Mouse (Mus musculus) megakaryocyte progenitor cell, adult 5-6 weeks (primary cell): Measurements from ENCODE around the gene Nt5c1a. TPM values are rescaled to one million over a fixed set of nuclear protein-coding genes. Genes with fewer than 3 reads are reported as not detected.

Source experiments
- ATAC-seq: replicated peaks from 2 replicates; pipeline ENCODE4 v1.8.0; 2016; ENCODE audit warnings: mild to moderate bottlenecking, moderate TSS enrichment, inconsistent platforms; ENCODE audit not compliant: poor library complexity
- total RNA-seq, 2 experiments: library from RNA; stranded (forward) in 1 of 2; stranded (reverse) in 1 of 2; fragments of 157-497, 149-512 nt in 1 of 2; fragments of 200-1000 nt in 1 of 2; gene quantifications; 2 replicates each; pipeline versions ENCODE4 v1.2.3 to v1.2.4; 2015 to 2017

The Nt5c1a gene
- total RNA-seq, 2 experiments from 2014 or later, result not detected

GRCm38 (mm10) chr4:123246221-123246620 is 44.9 kb downstream of the Nt5c1a start:
- no peak for ATAC-seq

DNA sequence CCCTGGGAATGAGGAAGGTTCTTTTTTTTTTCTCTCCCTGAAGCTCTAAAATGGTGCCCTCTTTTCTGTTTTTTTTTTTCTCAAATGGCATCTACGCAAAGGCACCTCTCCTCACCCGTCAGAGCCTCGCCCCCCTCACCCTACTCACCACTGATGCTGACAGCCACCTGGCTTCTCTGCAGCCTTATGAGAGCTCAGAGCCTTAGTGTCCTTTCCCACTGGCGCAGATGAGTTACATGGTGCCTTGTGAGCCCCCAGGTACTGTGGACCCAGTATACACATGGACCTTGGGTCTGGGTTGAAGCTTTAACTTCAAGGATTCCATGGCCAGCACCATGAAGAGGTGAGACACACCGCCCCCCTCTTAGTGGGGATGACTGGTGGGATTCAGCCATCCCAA is 45.3 kb downstream of the Nt5c1a start:
- ATAC-seq, result no peak

DNA sequence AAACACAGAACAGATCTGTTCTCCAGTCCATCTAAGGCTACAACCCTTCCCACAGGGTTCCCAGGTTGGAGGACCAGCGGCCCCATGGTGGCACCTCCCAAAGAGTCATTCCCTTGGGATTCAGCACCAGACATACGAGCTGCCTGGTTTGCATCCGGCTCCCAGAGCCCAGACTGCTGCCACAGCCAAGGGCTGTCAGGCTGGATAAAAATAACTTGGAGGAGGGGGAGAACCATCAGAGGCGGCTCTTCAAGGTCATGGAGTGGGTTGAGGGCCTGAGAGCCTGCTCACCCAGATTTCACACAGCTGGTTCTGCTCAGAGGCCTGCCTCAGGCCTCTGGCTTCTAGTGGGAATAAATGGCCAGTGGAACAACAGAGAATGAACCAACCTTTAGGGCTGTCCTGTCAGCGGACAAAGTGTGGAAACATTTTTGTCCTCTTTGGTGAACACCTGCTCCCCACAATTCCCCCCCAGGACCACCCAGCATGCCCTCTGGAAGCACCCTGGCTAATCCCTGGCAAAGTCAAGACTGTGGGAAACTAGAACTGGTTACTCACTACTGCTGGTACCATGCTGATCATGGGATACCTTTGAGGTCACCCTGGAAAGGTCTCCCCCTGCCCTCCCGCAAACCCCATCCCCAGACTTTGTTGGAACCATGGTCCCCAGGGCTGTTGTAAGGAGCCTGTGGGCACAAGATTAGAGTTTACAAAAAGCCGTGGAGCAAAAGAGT is 46.0 kb downstream of the Nt5c1a start:
- no peak for ATAC-seq

DNA sequence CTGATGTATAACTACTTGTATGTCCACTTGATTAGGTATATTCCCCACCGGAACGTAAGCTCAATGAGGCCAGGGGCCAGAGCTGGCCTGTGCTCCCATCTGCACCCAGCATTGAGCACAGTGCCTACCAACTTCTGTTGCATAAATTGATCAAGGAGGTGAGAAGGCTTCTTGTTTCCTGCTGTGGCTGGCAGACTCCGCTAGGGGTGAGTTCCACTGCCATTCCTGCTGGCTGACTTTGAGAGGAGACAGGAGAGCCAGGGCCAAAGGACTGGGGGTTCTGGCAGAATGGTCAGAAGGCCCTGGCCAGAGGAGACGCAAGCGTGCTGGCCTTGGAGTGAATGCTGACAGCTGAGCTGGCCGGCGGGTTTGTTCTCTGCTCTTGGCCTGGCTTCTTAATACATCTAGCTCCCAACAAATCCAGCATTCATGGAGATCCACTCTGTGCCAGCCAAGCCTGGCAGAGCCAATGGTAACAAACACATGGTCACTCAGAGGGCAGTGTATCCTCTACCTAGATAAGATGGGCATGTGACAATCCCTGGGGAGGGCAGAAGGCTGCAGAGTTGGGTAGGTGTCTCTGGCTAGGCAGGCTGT is 47.8 kb downstream of the Nt5c1a start:
- no peak for ATAC-seq

DNA sequence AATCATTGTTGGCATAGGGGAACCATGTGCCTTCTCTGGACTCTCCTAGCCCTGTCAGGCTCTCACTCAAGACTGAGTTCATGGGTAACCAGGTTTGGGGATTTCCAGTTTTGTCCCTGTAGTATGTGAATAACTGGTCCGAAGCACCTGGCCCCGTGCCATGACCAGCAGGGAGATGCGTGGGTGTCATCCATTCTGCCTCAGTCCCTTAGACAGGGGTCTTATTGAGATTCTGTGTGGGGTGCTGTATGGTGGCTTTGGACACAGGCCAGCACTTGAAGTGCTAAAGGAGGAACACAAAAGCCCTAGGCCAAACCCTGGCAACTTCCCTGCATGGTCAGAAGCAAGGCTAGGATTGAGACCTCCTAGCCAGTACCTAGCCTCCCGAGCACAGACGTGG is 50.9 kb downstream of the Nt5c1a start:
- no peak for ATAC-seq

DNA sequence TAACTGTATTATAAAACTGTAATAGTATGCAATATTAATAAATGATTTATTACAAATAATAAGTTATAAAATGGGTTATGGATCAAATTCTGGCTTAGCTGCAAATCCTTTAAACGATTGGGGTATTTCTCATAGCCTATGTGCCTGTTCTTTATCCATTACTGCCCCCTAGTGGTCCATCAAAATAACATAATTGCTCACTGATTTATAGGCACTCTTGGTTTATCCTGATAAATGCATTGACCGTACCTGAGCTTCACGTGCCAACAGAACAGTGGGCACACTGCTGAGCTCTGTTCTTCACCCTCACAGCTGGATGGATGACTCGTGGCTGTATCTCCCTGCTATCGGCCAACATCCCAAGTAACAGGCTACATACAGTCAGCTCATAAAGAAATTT is 53.3 kb downstream of the Nt5c1a start:
- ATAC-seq, result peak; percentile 81

- ATAC-seq, result peak; percentile 39
These were observed 58.9 kb downstream of the Nt5c1a start for GRCm38 (mm10) chr4:123260071-123260746.

GRCm38 (mm10) chr4:123261721-123262401 is 60.6 kb downstream of the Nt5c1a start, which contains the start of gene Pabpc4:
Pabpc4 (plus strand) TSS chr4:123262351.
- no peak for ATAC-seq

Other genes starting within 250 kb of the Nt5c1a start
- gene Mfsd2a, start 240.3 kb upstream of the Nt5c1a start, total RNA-seq (2015), result 0.10 and 0.22 TPM in 2 replicates
- gene Mfsd2a, start 240.3 kb upstream of the Nt5c1a start, total RNA-seq (2017), result 0.20 TPM in 1 of 2 replicates, not detected in the other
- 0.12 and 0.54 TPM in 2 replicates for gene Mycl, start 205.9 kb upstream of the Nt5c1a start, total RNA-seq (2015)
- gene Mycl, start 205.9 kb upstream of the Nt5c1a start, total RNA-seq (2017), result 0.54 and 2.0 TPM in 2 replicates
- gene Trit1, start 184.9 kb upstream of the Nt5c1a start, total RNA-seq (2015), result 11.3 and 14.5 TPM in 2 replicates
- gene Trit1, start 184.9 kb upstream of the Nt5c1a start, total RNA-seq (2017), result 19.3 and 26.1 TPM in 2 replicates
- not detected in 2 replicates for gene Bmp8b, start 96.3 kb upstream of the Nt5c1a start, total RNA-seq (2015)
- not detected in 2 replicates for gene Bmp8b, start 96.3 kb upstream of the Nt5c1a start, total RNA-seq (2017)
- not detected in 2 replicates for gene Oxct2b, start 85.2 kb upstream of the Nt5c1a start, total RNA-seq (2015)
- not detected in 2 replicates for gene Oxct2b, start 85.2 kb upstream of the Nt5c1a start, total RNA-seq (2017)
- gene Ppie, start 61.6 kb upstream of the Nt5c1a start, total RNA-seq (2015), result 38.5 and 52.5 TPM in 2 replicates
- gene Ppie, start 61.6 kb upstream of the Nt5c1a start, total RNA-seq (2017), result 64.9 and 74.0 TPM in 2 replicates
- not detected in 2 replicates for gene Hpcal4, start 18.3 kb upstream of the Nt5c1a start, total RNA-seq (2015)
- gene Hpcal4, start 18.3 kb upstream of the Nt5c1a start, total RNA-seq (2017), result not detected in 2 replicates
- not detected in 2 replicates for gene Heyl, start 32.1 kb downstream of the Nt5c1a start, total RNA-seq (2015)
- gene Heyl, start 32.1 kb downstream of the Nt5c1a start, total RNA-seq (2017), result not detected in 2 replicates
- gene Pabpc4, start 60.8 kb downstream of the Nt5c1a start, total RNA-seq (2015), result 141 and 168 TPM in 2 replicates
- gene Pabpc4, start 60.8 kb downstream of the Nt5c1a start, total RNA-seq (2017), result 118 and 136 TPM in 2 replicates
- not detected in 2 replicates for gene Oxct2a, start 122.1 kb downstream of the Nt5c1a start, total RNA-seq (2015)
- not detected in 2 replicates for gene Oxct2a, start 122.1 kb downstream of the Nt5c1a start, total RNA-seq (2017)
- gene Bmp8a, start 141.7 kb downstream of the Nt5c1a start, total RNA-seq (2015), result 0.17 TPM in 1 of 2 replicates, not detected in the other
- 0.12 TPM in 1 of 2 replicates, not detected in the other for gene Bmp8a, start 141.7 kb downstream of the Nt5c1a start, total RNA-seq (2017)